Mouse (Mus musculus) megakaryocyte, adult 5-6 weeks (primary cell): ENCODE measurements at regions not wholly inside any gene's neighbourhood (a gene's known extent, or its start where the extent isn't known, plus 50 kb on each side); places are given as distances from the start of the nearest gene placed in this dataset.

Experiments used
- ATAC-seq: 2 replicates; pipeline ENCODE4 v1.8.0; 2016; ENCODE audit warnings: mild to moderate bottlenecking, inconsistent platforms; ENCODE audit not compliant: poor library complexity, severe bottlenecking

- peak; percentile 40; the same call in 1 of the 2 replicates for ATAC-seq
These were observed 158.1 kb downstream of the Icos start for GRCm38 (mm10) chr1:61135597-61136545.

DNA sequence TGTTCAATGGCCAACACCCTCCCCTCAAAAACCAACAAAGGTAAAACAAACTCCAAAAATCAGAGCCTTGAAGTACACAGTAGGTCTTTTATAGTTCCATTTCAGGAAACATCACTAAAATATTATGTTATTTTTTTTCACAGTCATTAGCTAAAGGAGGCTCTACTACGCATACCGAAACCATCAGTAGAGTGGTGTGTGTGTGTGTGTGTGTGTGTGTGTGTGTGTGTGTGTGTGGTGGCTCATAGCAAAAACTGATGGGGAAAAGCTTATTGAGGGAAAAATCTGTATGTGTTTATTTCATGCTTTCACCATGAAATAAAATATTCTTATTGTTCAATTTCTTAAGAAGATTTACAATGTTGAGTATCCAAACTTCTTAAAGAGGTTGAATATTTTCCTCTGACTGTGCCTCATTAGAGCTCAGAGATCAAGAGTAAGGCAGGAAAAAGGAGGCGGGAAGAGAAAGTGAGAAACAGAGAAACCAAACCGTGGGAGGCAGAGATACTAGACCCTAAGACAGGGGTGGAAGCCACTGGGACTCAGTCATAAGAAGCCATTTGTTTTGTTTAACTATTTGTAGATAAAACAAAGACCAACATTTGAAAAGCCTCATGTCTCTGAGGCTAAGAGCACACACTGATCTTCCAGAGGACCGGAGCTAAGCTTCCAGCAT lies 159.6 kb downstream of the Icos start:
- no peak for ATAC-seq

DNA sequence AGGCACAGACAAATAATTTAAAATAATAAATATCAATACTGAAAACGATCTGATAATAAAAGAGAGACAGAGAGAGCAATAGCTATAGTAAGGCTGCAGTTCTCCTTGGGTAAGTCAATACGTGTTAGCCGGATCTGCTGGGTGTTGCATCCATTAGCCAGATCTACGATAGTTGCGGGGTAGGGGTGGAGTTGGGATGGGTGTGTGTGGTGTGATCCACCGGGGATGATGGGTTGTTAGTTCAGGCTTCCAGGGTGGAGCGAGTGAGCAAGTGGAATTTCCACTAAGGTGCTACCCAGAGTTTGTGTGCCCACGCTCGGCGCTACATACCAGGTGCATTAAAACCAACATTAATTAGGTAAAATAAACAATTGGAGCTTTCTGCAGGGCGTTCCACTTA lies 160.2 kb downstream of the Icos start:
- no peak for ATAC-seq

DNA sequence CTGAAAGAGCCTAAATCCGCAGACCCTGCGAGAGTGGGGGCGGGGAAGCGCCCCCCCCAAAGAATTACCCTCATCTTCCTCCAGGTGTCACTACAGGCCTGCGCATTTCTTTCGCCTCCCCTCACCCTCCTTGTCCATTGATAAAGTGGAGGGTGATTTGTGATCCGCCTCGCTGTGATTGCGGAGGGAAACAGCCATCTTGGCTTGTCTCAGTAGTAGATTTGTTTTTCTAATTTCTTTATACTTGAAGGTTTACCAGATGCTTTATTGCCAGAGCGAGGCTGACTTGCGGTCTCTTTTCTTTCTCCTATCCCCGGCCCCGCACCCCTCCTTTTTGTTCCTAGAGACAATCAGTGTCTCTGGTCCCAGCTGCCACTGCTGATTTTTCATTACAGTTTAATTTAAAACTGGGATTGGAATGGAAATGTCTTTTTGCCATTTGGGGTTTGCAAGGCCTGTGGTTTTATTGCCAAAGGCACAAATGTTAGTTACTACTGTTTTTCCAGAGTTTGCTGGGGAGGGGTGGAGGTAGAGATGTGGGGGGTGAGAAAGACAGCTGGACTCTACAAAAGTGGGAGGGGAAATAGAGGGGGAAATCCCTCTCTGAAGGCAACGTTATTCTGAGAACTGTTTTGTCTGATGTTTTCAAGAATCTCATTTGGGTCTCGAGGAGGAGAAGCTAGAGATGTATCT lies 161.7 kb downstream of the Icos start:
- ATAC-seq, result no peak

- ATAC-seq, result no peak
These were observed 162.4 kb downstream of the Icos start for GRCm38 (mm10) chr1:61139984-61140648.

DNA sequence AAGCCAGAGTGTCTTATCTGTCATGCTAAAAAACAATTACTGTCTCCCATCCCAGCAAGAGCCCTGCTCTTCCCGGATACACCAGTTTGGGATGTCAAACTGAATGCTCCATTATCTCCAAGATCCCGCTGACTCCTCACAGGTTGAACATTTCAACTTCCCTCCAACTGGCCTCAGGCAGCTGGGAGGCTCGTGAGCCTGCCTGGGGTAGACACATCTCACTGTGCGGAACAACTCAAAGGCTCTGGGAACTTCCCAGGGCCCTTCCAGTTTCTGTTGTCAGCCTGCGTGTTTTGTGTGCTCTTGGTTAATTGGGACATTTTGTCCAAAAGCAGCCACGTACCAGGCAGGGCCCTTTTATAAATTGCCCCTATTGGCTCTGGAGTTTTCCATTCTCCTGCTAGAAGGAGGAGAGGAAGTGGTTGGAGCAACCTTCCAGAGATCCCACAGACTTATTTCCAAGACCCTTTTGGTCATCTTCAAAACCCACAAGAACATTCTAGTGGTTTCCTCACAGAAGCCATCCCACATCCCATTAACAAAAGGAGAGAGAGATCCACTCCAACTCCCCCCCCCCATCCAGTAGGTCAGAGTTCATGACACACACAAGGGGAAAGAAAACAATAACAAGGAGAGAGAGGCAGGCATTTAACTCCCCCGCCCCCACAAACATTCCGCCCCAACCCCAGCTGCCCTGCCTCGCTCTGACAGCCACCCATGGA lies 163.3 kb downstream of the Icos start:
- no peak for ATAC-seq

DNA sequence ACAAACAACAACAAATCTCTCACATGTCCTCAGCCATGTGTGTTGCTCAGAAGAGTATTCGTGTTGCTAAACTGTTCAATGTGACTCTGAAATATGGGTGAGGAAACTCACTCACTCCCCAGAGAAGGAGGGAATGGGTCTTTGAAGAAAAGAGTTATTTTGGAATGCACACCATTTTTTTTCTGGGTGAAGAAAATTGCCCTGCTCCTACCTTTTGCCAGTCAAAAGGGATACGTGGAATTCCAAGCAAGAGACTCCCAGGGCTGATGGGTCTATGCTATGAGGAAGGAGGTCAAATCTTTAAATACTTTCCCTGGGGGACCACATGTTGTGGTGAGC lies 163.8 kb downstream of the Icos start:
- ATAC-seq, result no peak

- no peak for ATAC-seq
These were observed 164.2 kb downstream of the Icos start for GRCm38 (mm10) chr1:61141952-61142351.

GRCm38 (mm10) chr1:61143030-61143753 lies 165.5 kb downstream of the Icos start:
- no peak for ATAC-seq

DNA sequence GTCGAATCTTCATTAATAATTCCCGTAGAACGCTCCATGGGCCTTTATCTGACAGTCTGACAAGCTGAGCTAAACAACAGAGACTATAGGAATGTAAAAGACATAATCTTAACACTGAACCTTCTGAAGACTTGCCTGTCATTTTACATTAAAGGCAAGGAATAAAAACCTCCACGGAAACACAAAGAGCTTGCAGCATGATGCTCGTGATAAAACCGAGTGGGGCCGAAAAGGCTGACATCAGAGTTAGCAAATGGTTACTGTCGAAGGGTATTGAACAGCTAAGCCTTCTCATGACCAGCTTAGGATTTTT lies 166.0 kb downstream of the Icos start:
- ATAC-seq, result no peak

- ATAC-seq, result no peak
These were observed 167.3 kb downstream of the Icos start for GRCm38 (mm10) chr1:61145013-61145412.

DNA sequence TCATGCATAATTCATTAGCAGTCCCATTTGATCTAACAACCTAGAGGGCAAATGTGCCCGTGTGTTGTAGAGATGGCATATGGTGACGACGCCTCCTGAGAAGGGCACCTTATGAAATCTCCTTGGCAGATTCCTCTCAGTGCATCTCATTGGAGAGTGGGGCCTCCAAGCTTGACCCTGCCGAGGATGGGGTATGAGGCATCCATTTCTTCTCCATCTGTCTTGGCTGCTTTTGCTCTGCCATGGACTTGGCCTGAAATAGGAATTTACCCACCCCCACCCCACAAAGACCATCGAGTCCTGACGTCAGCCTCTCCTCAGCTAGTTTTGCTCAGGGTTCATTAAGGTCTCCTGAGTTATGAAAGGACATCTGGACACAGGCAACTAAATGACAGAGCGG lies 167.8 kb downstream of the Icos start:
- no peak for ATAC-seq

DNA sequence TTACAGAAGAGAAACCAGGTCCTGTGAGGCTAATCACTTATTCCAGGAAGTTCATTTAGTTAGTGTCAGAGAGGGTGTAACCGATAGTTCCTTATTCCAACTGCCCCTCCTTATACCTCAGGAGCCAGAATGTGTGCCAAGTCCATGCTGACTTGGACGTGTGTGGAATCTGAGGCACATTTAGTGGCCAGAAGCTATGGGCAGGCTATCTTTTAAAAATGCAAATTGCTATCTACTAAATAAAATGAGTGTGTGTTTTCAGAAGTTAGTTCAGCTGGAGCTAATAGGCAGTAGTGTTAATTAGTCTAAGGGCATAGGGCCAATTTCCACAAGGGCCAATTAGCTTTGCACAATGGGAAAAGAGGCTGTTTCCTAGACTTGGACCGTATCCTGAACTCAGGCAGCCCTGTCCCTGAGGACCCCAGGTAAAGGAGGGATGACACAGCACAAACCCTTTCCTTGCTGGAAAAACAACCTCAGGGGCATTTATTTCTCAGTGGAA lies 168.5 kb downstream of the Icos start:
- ATAC-seq, result peak; percentile 93

GRCm38 (mm10) chr1:61151742-61152141 lies 174.0 kb downstream of the Icos start:
- no peak for ATAC-seq

DNA sequence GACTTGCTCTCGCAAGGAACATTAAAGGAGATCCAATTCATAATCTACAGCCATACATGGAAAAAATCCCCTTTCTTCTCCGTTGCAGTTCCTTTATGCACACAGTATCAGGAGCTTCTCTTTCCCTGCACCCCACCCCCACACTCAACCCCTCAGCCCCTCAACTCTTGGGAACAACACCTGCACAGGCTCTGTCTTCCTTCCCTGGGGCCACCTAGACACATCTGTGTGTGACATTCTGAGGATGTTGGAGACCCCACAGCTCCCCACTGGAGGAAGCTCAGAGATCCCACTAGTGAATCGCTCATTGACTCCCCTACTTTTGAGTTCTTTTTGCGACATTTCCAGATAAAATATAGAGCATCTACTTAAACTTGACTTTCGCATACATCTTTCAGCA lies 174.4 kb downstream of the Icos start:
- no peak for ATAC-seq

- no peak for ATAC-seq
These were observed 176.5 kb downstream of the Icos start for GRCm38 (mm10) chr1:61154216-61154615.

- ATAC-seq, result no peak
These were observed 179.5 kb downstream of the Icos start for GRCm38 (mm10) chr1:61157271-61157670.

DNA sequence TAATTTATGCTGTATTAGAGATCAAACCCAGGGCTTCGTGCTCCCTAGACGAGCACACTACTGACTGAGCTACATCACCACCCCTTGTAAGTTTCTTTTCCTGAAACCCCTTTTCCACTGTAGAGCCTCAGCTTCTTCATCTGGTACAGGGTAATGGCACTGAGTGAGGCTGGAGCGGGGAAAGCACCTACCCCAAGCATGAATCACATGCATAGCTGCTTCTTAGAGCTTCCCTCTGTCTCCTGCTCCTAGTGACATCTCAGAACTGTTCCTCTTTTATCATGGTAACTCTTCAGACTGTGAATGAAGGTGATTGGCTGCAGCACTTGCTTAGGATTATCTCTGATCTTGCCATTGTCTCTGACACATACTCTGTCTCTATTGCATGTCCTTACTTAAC lies 182.8 kb downstream of the Icos start:
- ATAC-seq, result no peak

DNA sequence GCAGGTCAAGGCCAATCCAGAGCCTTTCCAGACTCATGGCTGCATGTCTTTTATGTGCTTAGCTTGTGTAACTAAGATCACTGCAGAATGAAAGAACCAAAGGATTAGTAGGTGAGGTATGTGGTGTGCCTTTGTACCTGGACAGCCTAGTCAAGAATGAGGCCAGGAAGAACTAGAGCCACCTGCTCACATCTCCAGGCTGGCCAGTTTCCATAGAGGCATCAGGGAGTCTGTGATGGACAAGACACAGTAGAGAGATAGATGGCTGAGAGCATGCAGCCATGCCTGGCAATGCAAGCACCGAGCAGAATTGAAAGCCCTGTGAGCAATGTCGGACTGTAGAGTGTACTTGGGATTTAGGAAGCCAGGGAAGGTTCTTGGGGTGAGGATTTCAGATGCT lies 186.5 kb downstream of the Icos start:
- ATAC-seq, result no peak

DNA sequence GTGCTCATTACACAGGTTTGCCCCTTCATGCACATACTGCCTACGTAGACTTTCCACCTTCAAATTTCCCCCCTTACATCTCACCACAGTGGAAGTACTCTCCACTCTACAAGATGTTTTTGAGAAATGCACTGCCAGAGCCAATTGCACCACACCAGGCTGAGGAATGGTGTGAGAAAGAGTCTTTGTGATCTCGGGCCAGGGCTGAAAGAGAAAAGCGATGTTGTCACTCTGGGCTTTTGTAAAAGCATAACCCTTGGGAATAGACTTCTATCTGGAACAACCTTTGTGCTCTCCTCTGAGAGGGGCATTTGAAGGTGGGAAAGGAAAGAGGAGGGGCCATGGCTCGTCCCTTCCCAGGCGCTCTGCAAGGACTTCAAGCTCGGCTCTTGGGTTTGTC lies 194.2 kb downstream of the Icos start:
- no peak for ATAC-seq
